Mouse (Mus musculus) E14TG2a.4 (cell line): ENCODE data around the gene Gm42417.

Experiments used
- CTCF ChIP-seq: conservative IDR thresholded peaks from 2 replicates; pipeline ENCODE4 v1.5.1; 2014; ENCODE audit warnings: low read length
- POU5F1 ChIP-seq: IDR thresholded peaks from 2 replicates; pipeline ENCODE4 v1.6.1; 2014; ENCODE audit warnings: low read length, borderline replicate concordance

DNA sequence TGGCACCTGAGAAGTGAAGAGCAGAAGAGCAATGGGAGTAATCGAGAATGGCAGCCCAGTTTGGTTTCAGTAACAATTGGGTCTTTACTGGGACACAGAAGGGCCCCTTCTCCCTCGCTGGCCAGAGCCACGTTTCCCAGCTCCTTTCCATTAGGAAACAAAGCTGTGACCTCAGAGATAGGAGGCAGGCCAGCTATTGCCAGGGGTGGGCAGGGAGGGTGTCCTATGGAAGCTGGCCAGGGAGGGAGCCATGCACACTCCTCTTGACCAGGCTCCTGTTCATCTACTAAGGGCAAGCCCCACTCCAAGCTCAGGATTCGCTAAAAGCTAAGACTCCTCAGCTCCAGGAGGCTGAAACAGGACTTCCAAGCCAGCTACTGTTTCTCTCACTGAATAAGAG is 20.0 kb upstream of the Gm42417 start:
- TF ChIP-seq CTCF: no peak
- no peak for TF ChIP-seq POU5F1
